Mouse (Mus musculus) hindbrain, embryonic 12.5 days (tissue): ENCODE data around the gene Srgap3. TPM values are rescaled to one million over a fixed set of nuclear protein-coding genes. Genes with fewer than 3 reads are reported as not detected.
"Not testable (repeated sequence)": the region's sequence is repeated elsewhere in the genome, so short reads cannot be mapped to it uniquely, and the experiment has no call there.

Experiments
- ATAC-seq: fragments of 200-750 bp; cut with Nextera tagmentation; 2 replicates; pipeline ENCODE4 v1.8.0; 2017; ENCODE audit warnings: moderate TSS enrichment; ENCODE audit not compliant: low FRiP score
- H3K27ac ChIP-seq: fragments of 300-500 bp; sonication (generic); 2 replicates; pipeline ENCODE4 v1.5.1; 2016; ENCODE audit warnings: mild to moderate bottlenecking
- H3K27me3 ChIP-seq: fragments of 300-500 bp; sonication (generic); 2 replicates; pipeline ENCODE4 v1.6.1; 2016; ENCODE audit warnings: mild to moderate bottlenecking
- H3K36me3 ChIP-seq: fragments of 300-500 bp; sonication (generic); 2 replicates; pipeline ENCODE4 v1.6.1; 2016; ENCODE audit warnings: mild to moderate bottlenecking
- H3K4me1 ChIP-seq: fragments of 300-500 bp; sonication (generic); 2 replicates; pipeline ENCODE4 v1.6.1; 2016
- H3K4me2 ChIP-seq: fragments of 300-500 bp; sonication (generic); replicated peaks from 2 replicates; pipeline ENCODE4 v1.6.1; 2016; ENCODE audit warnings: mild to moderate bottlenecking
- H3K4me3 ChIP-seq: fragments of 300-500 bp; sonication (generic); 2 replicates; pipeline ENCODE4 v1.5.1; 2016; ENCODE audit warnings: mild to moderate bottlenecking
- H3K9ac ChIP-seq: fragments of 300-500 bp; sonication (generic); 2 replicates; pipeline ENCODE4 v1.6.1; 2016; ENCODE audit warnings: mild to moderate bottlenecking, moderate library complexity
- H3K9me3 ChIP-seq: fragments of 300-500 bp; sonication (generic); replicated peaks from 2 replicates; pipeline ENCODE4 v1.6.1; 2016; ENCODE audit warnings: mild to moderate bottlenecking
- WGBS: fragments of 180-500 bp; shearing (Covaris S2); methylation state at CpG from one replicate; pipeline ENCODE4 v1.1.7; 2016; 5-methylcytosine and 5-hydroxymethylcytosine counted together
- polyA plus RNA-seq: library from polyadenylated mRNA; unstranded; fragments of >200 nt; fragmentation: Nextera tagmentation; extraction: Ambion mirVana; gene quantifications from 2 replicates; pipeline ENCODE4 v1.2.1, GENCODE M21; 2016

Gene Srgap3
- polyA plus RNA-seq, 1 experiment from 2014 or later = 44.8 TPM

- Histone ChIP-seq H3K27me3 (no peaks in the 10 kb centered on the region), H3K9me3 (no peaks in the 10 kb centered on the region), H3K36me3 (0 out of 2 replicates have a peak, but pooled peaks cover 5% of the 10 kb centered on the region), H3K9ac (no peak overlapping the region), H3K4me1 (peaks cover 63% of the 10 kb centered on the region), H3K4me2 (no peak overlapping the region), H3K4me3 (no peak overlapping the region), H3K27ac (peak overlapping the region; percentile 72; the same call in 1 of the 2 replicates)
- no peak for ATAC-seq
- WGBS = 83% methylated on average over 4 of the region's 4 CpGs
Measured at GRCm38 (mm10) chr6:112866096-112866495, 81.0 kb downstream of the Srgap3 start.

- Histone ChIP-seq H3K36me3 (no peaks in the 10 kb centered on the region), H3K27me3 (no peaks in the 10 kb centered on the region), H3K4me2 (no peak overlapping the region), H3K4me3 (no peak overlapping the region), H3K4me1 (peaks cover 59% of the 10 kb centered on the region), H3K9ac (no peak overlapping the region), H3K9me3 (no peaks in the 10 kb centered on the region), H3K27ac (peak overlapping the region; percentile 72)
- 31% methylated on average over 6 of the region's 6 CpGs for WGBS
- ATAC-seq = peak; percentile 36
Measured at GRCm38 (mm10) chr6:112865021-112865531, 82.0 kb downstream of the Srgap3 start.

- Histone ChIP-seq H3K4me3 (no peak overlapping the region), H3K4me2 (no peak overlapping the region), H3K36me3 (no peaks in the 10 kb centered on the region), H3K27me3 (no peaks in the 10 kb centered on the region), H3K9ac (no peak overlapping the region), H3K27ac (no peak overlapping the region), H3K4me1 (peaks cover 59% of the 10 kb centered on the region), H3K9me3 (no peaks in the 10 kb centered on the region)
- ATAC-seq = no peak
- WGBS = 90% methylated on average over 7 of the region's 7 CpGs
Measured at GRCm38 (mm10) chr6:112862465-112862864, 84.6 kb downstream of the Srgap3 start.

GRCm38 (mm10) chr6:112861351-112862297 lies 85.4 kb downstream of the Srgap3 start:
- WGBS = 78% methylated on average over 11 of the region's 11 CpGs
- no peak overlapping the region for H3K4me2 ChIP-seq
- H3K9me3 ChIP-seq = no peaks in the 10 kb centered on the region
- no peak overlapping the region for H3K27ac ChIP-seq
- H3K4me1 ChIP-seq = peaks cover 65% of the 10 kb centered on the region
- no peaks in the 10 kb centered on the region for H3K27me3 ChIP-seq
- H3K4me3 ChIP-seq = no peak overlapping the region
- no peak for ATAC-seq
- no peak overlapping the region for H3K9ac ChIP-seq
- H3K36me3 ChIP-seq = no peaks in the 10 kb centered on the region

- H3K9ac ChIP-seq, H3K36me3 ChIP-seq, H3K4me2 ChIP-seq, H3K27ac ChIP-seq, H3K27me3 ChIP-seq, ATAC-seq, H3K9me3 ChIP-seq, H3K4me3 ChIP-seq: not testable (repeated sequence)
- 91% methylated on average over 5 of the region's 5 CpGs for WGBS
- peaks cover 56% of the 10 kb centered on the region for H3K4me1 ChIP-seq
Measured at GRCm38 (mm10) chr6:112860290-112860689, 86.8 kb downstream of the Srgap3 start.

GRCm38 (mm10) chr6:112857057-112857456 lies 90.0 kb downstream of the Srgap3 start:
- Histone ChIP-seq H3K4me2 (no peak overlapping the region), H3K4me1 (peaks cover 57% of the 10 kb centered on the region), H3K4me3 (no peak overlapping the region), H3K9ac (no peak overlapping the region), H3K36me3 (no peaks in the 10 kb centered on the region), H3K27ac (peak overlapping the region; percentile 72), H3K9me3 (no peaks in the 10 kb centered on the region), H3K27me3 (no peaks in the 10 kb centered on the region)
- ATAC-seq = peak; percentile 86
- WGBS = 8% methylated on average over 6 of the region's 6 CpGs

GRCm38 (mm10) chr6:112855183-112855582 lies 91.9 kb downstream of the Srgap3 start:
- no peaks in the 10 kb centered on the region for H3K36me3 ChIP-seq
- no peak overlapping the region for H3K27ac ChIP-seq
- ATAC-seq = no peak
- peaks cover 57% of the 10 kb centered on the region for H3K4me1 ChIP-seq
- WGBS = 87% methylated on average over 6 of the region's 6 CpGs
- H3K9me3 ChIP-seq = no peaks in the 10 kb centered on the region
- no peak overlapping the region for H3K4me3 ChIP-seq
- no peaks in the 10 kb centered on the region for H3K27me3 ChIP-seq
- H3K4me2 ChIP-seq = no peak overlapping the region
- no peak overlapping the region for H3K9ac ChIP-seq

GRCm38 (mm10) chr6:112852261-112853235 lies 94.5 kb downstream of the Srgap3 start:
- Histone ChIP-seq H3K27me3 (no peaks in the 10 kb centered on the region), H3K4me1 (peaks cover 66% of the 10 kb centered on the region), H3K4me2 (no peak overlapping the region), H3K9me3 (no peaks in the 10 kb centered on the region), H3K36me3 (no peaks in the 10 kb centered on the region), H3K4me3 (no peak overlapping the region), H3K27ac (peak overlapping the region; percentile 55), H3K9ac (no peak overlapping the region)
- ATAC-seq = no peak
- WGBS = 53% methylated on average over 14 of the region's 14 CpGs

- Histone ChIP-seq H3K9me3 (no peaks in the 10 kb centered on the region), H3K4me3 (no peak overlapping the region), H3K4me1 (peaks cover 53% of the 10 kb centered on the region), H3K4me2 (no peak overlapping the region), H3K36me3 (no peaks in the 10 kb centered on the region), H3K27me3 (no peaks in the 10 kb centered on the region), H3K27ac (peak overlapping the region; percentile 30; the same call in 1 of the 2 replicates), H3K9ac (no peak overlapping the region)
- no peak for ATAC-seq
- WGBS = 64% methylated on average over 5 of the region's 5 CpGs
Measured at GRCm38 (mm10) chr6:112850745-112851144, 96.3 kb downstream of the Srgap3 start.

- 95% methylated on average over 8 of the region's 8 CpGs for WGBS
- Histone ChIP-seq H3K27me3 (no peaks in the 10 kb centered on the region), H3K36me3 (no peaks in the 10 kb centered on the region), H3K4me1 (peaks cover 52% of the 10 kb centered on the region), H3K4me2 (no peak overlapping the region), H3K9ac (no peak overlapping the region), H3K9me3 (no peaks in the 10 kb centered on the region), H3K4me3 (no peak overlapping the region), H3K27ac (no peak overlapping the region)
- no peak for ATAC-seq
Measured at GRCm38 (mm10) chr6:112848629-112849180, 98.4 kb downstream of the Srgap3 start.

GRCm38 (mm10) chr6:112846863-112847262 lies 100.2 kb downstream of the Srgap3 start:
- no peaks in the 10 kb centered on the region for H3K36me3 ChIP-seq
- H3K9me3 ChIP-seq = no peaks in the 10 kb centered on the region
- no peak for ATAC-seq
- no peak overlapping the region for H3K4me3 ChIP-seq
- whole genome bisulfite sequencing = 91% methylated on average over 9 of the region's 9 CpGs
- no peak overlapping the region for H3K9ac ChIP-seq
- no peaks in the 10 kb centered on the region for H3K27me3 ChIP-seq
- no peak overlapping the region for H3K4me2 ChIP-seq
- no peak overlapping the region for H3K27ac ChIP-seq
- H3K4me1 ChIP-seq = peaks cover 55% of the 10 kb centered on the region

GRCm38 (mm10) chr6:112842426-112842825 lies 104.6 kb downstream of the Srgap3 start:
- Histone ChIP-seq H3K27me3 (no peaks in the 10 kb centered on the region), H3K4me3 (no peak overlapping the region), H3K27ac (peak overlapping the region; percentile 92), H3K9ac (no peak overlapping the region), H3K4me1 (peaks cover 64% of the 10 kb centered on the region), H3K9me3 (no peaks in the 10 kb centered on the region), H3K36me3 (no peaks in the 10 kb centered on the region), H3K4me2 (no peak overlapping the region)
- ATAC-seq = no peak
- WGBS = 43% methylated on average over 5 of the region's 5 CpGs
